Mouse (Mus musculus) midbrain, embryonic 12.5 days (tissue): ENCODE data around the gene Prkcg. TPM values are rescaled to one million over a fixed set of nuclear protein-coding genes. Genes with fewer than 3 reads are reported as not detected.

ENCODE experiments used
- ATAC-seq: fragments of 200-750 bp; cut with Nextera tagmentation; 2 replicates; pipeline ENCODE4 v1.8.0; 2017; ENCODE audit warnings: low read depth, moderate TSS enrichment, moderate library complexity; ENCODE audit not compliant: low FRiP score
- H3K27ac ChIP-seq: fragments of 300-500 bp; sonication (generic); replicated peaks from 2 replicates; pipeline ENCODE4 v1.5.1; 2016; ENCODE audit warnings: mild to moderate bottlenecking
- H3K27me3 ChIP-seq: fragments of 300-500 bp; sonication (generic); 2 replicates; pipeline ENCODE4 v1.6.1; 2016; ENCODE audit warnings: mild to moderate bottlenecking
- H3K36me3 ChIP-seq: fragments of 300-500 bp; sonication (generic); 2 replicates; pipeline ENCODE4 v1.6.1; 2016
- H3K4me1 ChIP-seq: fragments of 300-500 bp; sonication (generic); 2 replicates; pipeline ENCODE4 v1.6.1; 2016
- H3K4me2 ChIP-seq: fragments of 300-500 bp; sonication (generic); replicated peaks from 2 replicates; pipeline ENCODE4 v1.6.1; 2016; ENCODE audit warnings: mild to moderate bottlenecking, moderate library complexity
- H3K4me3 ChIP-seq: fragments of 300-500 bp; sonication (generic); 2 replicates; pipeline ENCODE4 v1.5.1; 2016; ENCODE audit warnings: mild to moderate bottlenecking
- H3K9ac ChIP-seq: fragments of 300-500 bp; sonication (generic); replicated peaks from 2 replicates; pipeline ENCODE4 v1.6.1; 2016; ENCODE audit warnings: mild to moderate bottlenecking, moderate library complexity
- H3K9me3 ChIP-seq: fragments of 300-500 bp; sonication (generic); 2 replicates; pipeline ENCODE4 v1.6.1; 2016; ENCODE audit warnings: mild to moderate bottlenecking
- WGBS: fragments of 180-500 bp; shearing (Covaris S2); methylation state at CpG from one replicate; pipeline ENCODE4 v1.1.7; 2016; 5-methylcytosine and 5-hydroxymethylcytosine counted together
- polyA plus RNA-seq: library from polyadenylated mRNA; unstranded; fragments of >200 nt; fragmentation: Nextera tagmentation; extraction: Ambion mirVana; gene quantifications from 2 replicates; pipeline ENCODE4 v1.2.1, GENCODE M21; 2016

Gene Prkcg
- polyA plus RNA-seq, 1 experiment from 2014 or later = 2.4 TPM

DNA sequence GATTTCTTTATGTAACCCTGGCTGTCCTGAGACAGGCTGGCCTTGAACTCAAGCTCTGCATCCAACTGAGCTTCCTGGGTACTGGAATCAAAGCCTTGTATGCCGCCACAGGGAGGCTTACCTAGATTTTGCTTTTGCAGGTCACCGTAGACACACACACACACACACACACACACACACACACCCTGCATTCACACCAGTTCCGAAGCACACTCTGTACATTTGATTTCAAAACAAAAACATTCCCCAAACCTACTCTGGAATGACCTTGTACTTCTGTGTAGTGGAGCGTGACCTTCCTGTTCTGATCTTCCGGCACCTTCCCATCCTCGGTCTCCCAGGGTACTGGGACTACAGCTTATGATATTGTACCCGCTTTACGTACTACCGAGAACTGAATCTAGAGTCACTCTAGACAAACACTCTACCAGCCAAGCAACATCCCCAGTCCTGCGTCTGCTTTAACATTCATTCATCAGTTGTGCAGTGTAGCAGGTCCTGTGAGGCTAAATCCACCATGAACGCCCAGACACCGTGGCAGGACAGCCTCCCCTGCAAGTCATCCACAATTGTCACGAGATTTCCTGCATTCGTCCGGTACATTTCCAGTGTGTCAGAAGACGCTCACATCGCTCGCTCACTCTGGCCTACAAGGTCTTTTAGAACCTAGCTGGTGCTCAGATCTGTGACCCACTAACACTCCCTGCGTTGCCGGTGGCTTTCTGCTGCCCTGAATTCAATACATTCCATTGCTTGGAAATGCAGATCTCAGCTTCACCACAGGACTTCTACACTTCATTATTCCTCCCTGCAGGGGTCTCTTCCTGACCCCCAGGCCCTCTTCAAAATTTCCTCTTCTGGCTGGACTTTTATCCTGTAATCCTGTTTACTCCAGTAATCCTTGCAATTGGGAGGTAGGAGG, 58.6 kb downstream of the Prkcg start:
- Histone ChIP-seq H3K36me3 (peaks cover 84% of the 10 kb centered on the region), H3K9me3 (no peaks in the 10 kb centered on the region), H3K4me1 (peaks cover 7% of the 10 kb centered on the region), H3K27ac (no peak overlapping the region), H3K27me3 (peaks cover 39% of the 10 kb centered on the region; the same call in 1 of the 2 replicates), H3K4me3 (no peak overlapping the region), H3K4me2 (no peak overlapping the region), H3K9ac (no peak overlapping the region)
- ATAC-seq = no peak
- 18% methylated on average over 20 of the region's 20 CpGs for WGBS

- H3K36me3 ChIP-seq = peaks cover 78% of the 10 kb centered on the region
- no peak for ATAC-seq
- WGBS = 50% methylated on average over 5 of the region's 5 CpGs
Observed at GRCm38 (mm10) chr7:3348326-3348725, 59.3 kb downstream of the Prkcg start.

DNA sequence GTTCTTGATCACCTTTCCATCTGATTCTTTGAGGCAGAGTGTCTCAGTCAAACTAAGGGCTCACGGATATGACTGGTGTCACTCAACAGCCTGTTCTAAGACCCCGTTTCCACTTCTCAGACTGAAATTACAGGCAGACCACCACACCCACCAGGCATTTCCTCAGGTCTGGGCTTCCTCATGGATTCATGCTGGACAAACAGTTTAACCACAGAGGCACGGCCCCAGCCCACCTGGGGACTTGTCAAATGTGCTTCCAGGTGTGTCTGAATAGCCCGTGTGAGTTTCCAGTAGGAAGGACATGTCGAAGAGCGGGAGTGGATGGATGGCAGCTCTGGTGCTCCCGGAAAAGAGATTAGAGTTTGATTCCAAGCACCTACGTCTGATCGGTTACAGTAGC, 60.8 kb downstream of the Prkcg start:
- H3K4me1 ChIP-seq = peaks cover 7% of the 10 kb centered on the region
- H3K27me3 ChIP-seq = peaks cover 39% of the 10 kb centered on the region; the same call in 1 of the 2 replicates
- H3K9me3 ChIP-seq = no peaks in the 10 kb centered on the region
- no peak overlapping the region for H3K27ac ChIP-seq
- peaks cover 71% of the 10 kb centered on the region for H3K36me3 ChIP-seq
- H3K9ac ChIP-seq = no peak overlapping the region
- ATAC-seq = no peak
- 90% methylated on average over 9 of the region's 9 CpGs for WGBS
- no peak overlapping the region for H3K4me2 ChIP-seq
- H3K4me3 ChIP-seq = no peak overlapping the region

More at GRCm38 (mm10) chr7:3348326-3348725, 59.3 kb downstream of the Prkcg start:
- H3K4me3 ChIP-seq = no peak overlapping the region
- H3K27ac ChIP-seq = no peak overlapping the region
- no peaks in the 10 kb centered on the region for H3K9me3 ChIP-seq
- H3K4me2 ChIP-seq = no peak overlapping the region
- peaks cover 7% of the 10 kb centered on the region for H3K4me1 ChIP-seq
- peaks cover 39% of the 10 kb centered on the region; the same call in 1 of the 2 replicates for H3K27me3 ChIP-seq
- no peak overlapping the region for H3K9ac ChIP-seq

GRCm38 (mm10) chr7:3351536-3351935, 62.6 kb downstream of the Prkcg start:
- Histone ChIP-seq H3K4me2 (no peak overlapping the region), H3K9me3 (no peaks in the 10 kb centered on the region), H3K27me3 (peaks cover 28% of the 10 kb centered on the region; the same call in 1 of the 2 replicates), H3K27ac (no peak overlapping the region), H3K4me1 (peaks cover 7% of the 10 kb centered on the region), H3K9ac (no peak overlapping the region), H3K4me3 (no peak overlapping the region), H3K36me3 (peaks cover 69% of the 10 kb centered on the region)
- 94% methylated on average over 1 of the region's 1 CpGs for WGBS
- no peak for ATAC-seq

- H3K4me3 ChIP-seq = no peak overlapping the region
- WGBS = 91% methylated on average over 6 of the region's 6 CpGs
- H3K27ac ChIP-seq = no peak overlapping the region
- H3K36me3 ChIP-seq = peaks cover 62% of the 10 kb centered on the region
- no peak for ATAC-seq
- no peaks in the 10 kb centered on the region for H3K4me1 ChIP-seq
- no peak overlapping the region for H3K4me2 ChIP-seq
- no peak overlapping the region for H3K9ac ChIP-seq
- peaks cover 11% of the 10 kb centered on the region; the same call in 1 of the 2 replicates for H3K27me3 ChIP-seq
- no peaks in the 10 kb centered on the region for H3K9me3 ChIP-seq
Observed at GRCm38 (mm10) chr7:3354850-3355249, 65.9 kb downstream of the Prkcg start.

DNA sequence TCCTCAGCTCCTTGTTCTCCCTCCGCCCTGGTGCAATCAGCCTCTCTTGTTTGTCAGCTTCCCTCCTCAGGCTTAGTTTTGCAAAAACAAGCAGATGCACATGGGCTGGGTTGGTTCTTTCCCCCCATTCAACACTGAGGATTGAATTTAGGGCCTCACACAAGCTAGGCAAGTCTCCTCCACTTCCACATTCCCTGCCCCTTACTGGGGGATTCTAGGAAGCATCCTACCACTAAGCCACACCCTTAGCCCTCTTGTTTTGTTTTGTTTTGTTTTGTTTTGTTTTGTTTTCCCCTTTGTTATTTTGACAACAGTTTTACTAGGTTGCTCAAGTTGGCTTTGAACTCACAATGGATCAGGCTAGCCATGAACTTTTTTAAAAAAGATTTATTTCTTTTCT, 71.7 kb downstream of the Prkcg start:
- H3K36me3 ChIP-seq = peaks cover 64% of the 10 kb centered on the region
- no peak for ATAC-seq
- no peaks in the 10 kb centered on the region for H3K4me1 ChIP-seq
- no peak overlapping the region for H3K27ac ChIP-seq
- no peaks in the 10 kb centered on the region for H3K9me3 ChIP-seq
- no peak overlapping the region for H3K4me2 ChIP-seq
- H3K4me3 ChIP-seq = no peak overlapping the region
- 96% methylated on average over 1 of the region's 1 CpGs for WGBS
- no peak overlapping the region for H3K9ac ChIP-seq
- peaks cover 12% of the 10 kb centered on the region for H3K27me3 ChIP-seq

GRCm38 (mm10) chr7:3365547-3366279, 76.7 kb downstream of the Prkcg start:
- H3K4me2 ChIP-seq = no peak overlapping the region
- H3K4me3 ChIP-seq = no peak overlapping the region
- H3K4me1 ChIP-seq = peaks cover 9% of the 10 kb centered on the region; the same call in 1 of the 2 replicates
- no peaks in the 10 kb centered on the region for H3K9me3 ChIP-seq
- H3K27me3 ChIP-seq = peaks cover 32% of the 10 kb centered on the region
- H3K27ac ChIP-seq = no peak overlapping the region
- peaks cover 32% of the 10 kb centered on the region for H3K36me3 ChIP-seq
- no peak for ATAC-seq
- no peak overlapping the region for H3K9ac ChIP-seq
- WGBS = 46% methylated on average over 11 of the region's 11 CpGs

DNA sequence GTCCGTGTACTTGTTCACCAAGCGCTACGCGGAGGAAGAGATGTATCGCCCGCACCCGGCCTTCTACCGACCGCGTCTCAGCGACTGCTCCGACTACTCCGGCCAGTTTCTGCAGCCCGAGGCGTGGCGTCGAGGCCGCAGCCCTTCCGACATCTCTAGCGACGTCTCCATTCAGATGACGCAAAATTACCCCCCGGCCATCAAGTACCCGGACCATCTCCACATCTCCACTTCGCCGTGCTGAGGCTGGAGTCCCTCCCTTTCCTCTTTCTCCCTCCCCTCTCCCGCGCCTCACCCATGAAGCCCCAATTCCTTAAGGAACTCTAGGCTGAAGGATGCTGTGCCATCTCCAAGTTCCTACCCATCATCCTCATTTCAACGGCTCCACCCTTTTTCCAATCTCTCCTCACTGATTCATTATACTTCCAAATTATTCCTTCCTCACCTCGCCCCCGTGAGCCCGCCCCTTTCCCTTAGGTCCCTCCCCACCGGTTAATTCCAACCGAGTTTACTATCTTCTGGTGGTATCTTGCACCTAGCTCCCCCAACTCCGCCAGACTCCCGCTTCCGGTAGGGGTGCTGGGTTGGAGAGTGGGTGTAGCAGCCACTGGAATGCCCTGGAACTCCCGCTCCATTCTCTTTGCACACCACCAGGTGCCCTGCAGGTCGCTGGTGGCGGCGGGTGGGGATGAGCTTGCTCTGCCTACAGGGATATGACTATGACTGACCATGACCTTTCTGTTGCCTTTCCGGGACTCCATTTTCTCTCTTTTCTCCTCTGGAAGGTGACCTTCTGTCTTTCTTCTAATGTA, 77.9 kb downstream of the Prkcg start:
- peaks cover 23% of the 10 kb centered on the region; the same call in 1 of the 2 replicates for H3K36me3 ChIP-seq
- no peak overlapping the region for H3K27ac ChIP-seq
- H3K27me3 ChIP-seq = peaks cover 32% of the 10 kb centered on the region
- H3K4me3 ChIP-seq = no peak overlapping the region
- no peaks in the 10 kb centered on the region for H3K9me3 ChIP-seq
- ATAC-seq = peak; percentile 19; the same call in 1 of the 2 replicates
- H3K9ac ChIP-seq = no peak overlapping the region
- no peak overlapping the region for H3K4me2 ChIP-seq
- peaks cover 9% of the 10 kb centered on the region; the same call in 1 of the 2 replicates for H3K4me1 ChIP-seq
- 19% methylated on average over 42 of the region's 42 CpGs for WGBS

GRCm38 (mm10) chr7:3367569-3367968, 78.6 kb downstream of the Prkcg start:
- Histone ChIP-seq H3K9me3 (no peaks in the 10 kb centered on the region), H3K36me3 (peaks cover 18% of the 10 kb centered on the region; the same call in 1 of the 2 replicates), H3K4me2 (no peak overlapping the region; the same call in 1 of the 2 replicates), H3K4me1 (peaks cover 9% of the 10 kb centered on the region; the same call in 1 of the 2 replicates), H3K27me3 (peaks cover 32% of the 10 kb centered on the region), H3K27ac (no peak overlapping the region), H3K4me3 (no peak overlapping the region), H3K9ac (no peak overlapping the region)
- no peak for ATAC-seq
- WGBS = 13% methylated on average over 10 of the region's 11 CpGs

DNA sequence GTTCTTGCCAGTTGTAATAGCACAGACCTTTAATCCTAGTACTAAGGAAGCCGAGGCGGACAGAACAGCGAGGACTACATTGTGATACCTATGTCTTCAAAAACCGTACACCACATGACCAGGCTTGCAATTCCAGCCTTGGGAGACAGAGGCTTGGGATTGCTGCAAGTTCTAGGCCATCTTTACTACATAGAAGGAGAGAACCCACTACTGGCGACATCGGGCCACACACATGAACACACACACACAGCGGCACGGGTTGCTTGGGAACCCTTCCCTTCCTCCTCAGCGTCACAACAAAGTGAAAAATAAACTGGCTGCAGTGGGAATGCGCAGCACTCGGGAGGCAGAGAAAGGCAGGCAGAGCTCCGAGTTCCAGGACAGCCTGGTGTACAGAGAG, 79.3 kb downstream of the Prkcg start:
- H3K9me3 ChIP-seq = no peaks in the 10 kb centered on the region
- no peak overlapping the region for H3K9ac ChIP-seq
- H3K4me2 ChIP-seq = no peak overlapping the region
- 0 out of 2 replicates have a peak, but pooled peaks have one; percentile 8 for ATAC-seq
- no peak overlapping the region for H3K4me3 ChIP-seq
- no peak overlapping the region for H3K27ac ChIP-seq
- WGBS = 28% methylated on average over 12 of the region's 12 CpGs
- peaks cover 32% of the 10 kb centered on the region for H3K27me3 ChIP-seq
- peaks cover 18% of the 10 kb centered on the region; the same call in 1 of the 2 replicates for H3K36me3 ChIP-seq
- H3K4me1 ChIP-seq = peaks cover 9% of the 10 kb centered on the region; the same call in 1 of the 2 replicates

GRCm38 (mm10) chr7:3369189-3369588, 80.2 kb downstream of the Prkcg start:
- H3K4me2 ChIP-seq = no peak overlapping the region
- H3K4me1 ChIP-seq = peaks cover 9% of the 10 kb centered on the region; the same call in 1 of the 2 replicates
- H3K27me3 ChIP-seq = peaks cover 32% of the 10 kb centered on the region
- no peak overlapping the region for H3K9ac ChIP-seq
- no peak for ATAC-seq
- no peak overlapping the region for H3K27ac ChIP-seq
- WGBS = 80% methylated on average over 6 of the region's 6 CpGs
- H3K9me3 ChIP-seq = no peaks in the 10 kb centered on the region
- no peak overlapping the region for H3K4me3 ChIP-seq
- peaks cover 18% of the 10 kb centered on the region; the same call in 1 of the 2 replicates for H3K36me3 ChIP-seq
